ENCODE assay signal across 13 mouse cellular contexts in genomic region chr2:166855771-166856170, GRCm38 (mm10). TPM values are rescaled to one million over a fixed set of nuclear protein-coding genes. Genes with fewer than 3 reads are reported as not detected.
DNase-seq lines count a peak whose midpoint lies in the region; ATAC-seq and TF ChIP-seq lines count a peak whose summit lies in the region.
"Had no signal": no experiment of that assay in that cellular context is flagged by ENCODE, and none has a peak within 500 bp of the region (broad histone marks: within the 10 kb centered on the region; RNA-seq: fewer than 3 reads in every experiment).

No protein-coding gene starts in this region.

- peaks cover 40% of the 10 kb centered on the region for H3K36me3 ChIP-seq in liver, adult 2 months (ENCODE audit: control insufficient read depth, insufficient read depth, low read length)
- H3K36me3 ChIP-seq in liver, embryonic 11.5 days (ENCODE audit: control insufficient read depth, insufficient read depth, low read length): peaks cover 68% of the 10 kb centered on the region

- no peaks in the 10 kb centered on the region for H3K79me2 ChIP-seq in liver, adult 2 months (ENCODE audit: control insufficient read depth, insufficient read depth, low read length)

- no peak for TF ChIP-seq POLR2A in liver, adult 2 months (IDR thresholded peaks at IDR 0.05; ENCODE audit: extremely low read depth, insufficient read depth, low read length)

- no peaks in the 10 kb centered on the region for H3K27me3 ChIP-seq in liver, adult 2 months (ENCODE audit: control insufficient read depth, insufficient read depth, low read length)
- no peaks in the 10 kb centered on the region for H3K27me3 ChIP-seq in liver, embryonic 11.5 days (replicated peaks; ENCODE audit: control insufficient read depth, insufficient read depth, low read length)
- H3K27me3 ChIP-seq: CH12.LX, Patski had no signal

- H3K4me2 ChIP-seq in liver, embryonic 11.5 days: no peak overlapping the region

- TF ChIP-seq CTCF in liver, adult 2 months (IDR thresholded peaks at IDR 0.05; ENCODE audit: low read depth, low read length): no peak

- ATAC-seq in liver, embryonic 11.5 days (replicated peaks; ENCODE audit: low FRiP score): no peak
- ATAC-seq: activated CD4-positive, CD25-positive, alpha-beta regulatory T cell, adult 4 months; CD4-positive, CD25-positive, alpha-beta regulatory T cell, adult 4 months; Patski had no signal

- no peak overlapping the region for H3K27ac ChIP-seq in liver, adult 2 months (replicated peaks; ENCODE audit: insufficient read depth, low read depth, low read length)
- no peak overlapping the region for H3K27ac ChIP-seq in liver, embryonic 11.5 days (ENCODE audit: low read depth, low read length)

- no peak overlapping the region for H3K9ac ChIP-seq in liver, adult 2 months (ENCODE audit: low read depth, low read length)
- H3K9ac ChIP-seq in liver, embryonic 11.5 days (ENCODE audit: low read depth, low read length): no peak overlapping the region

- WGBS in liver, adult 2 months: 48% methylated on average over 8 of the region's 8 CpGs
- 90% methylated on average over 8 of the region's 8 CpGs for WGBS in liver, embryonic 11.5 days

- H3K9me3 ChIP-seq in liver, embryonic 11.5 days (ENCODE audit: control insufficient read depth, low read length): peaks cover 3% of the 10 kb centered on the region; the same call in 1 of the 2 replicates

- H3K4me3 ChIP-seq in liver, adult 2 months (ENCODE audit: insufficient read depth, low read depth, low read length): no peak overlapping the region
- no peak overlapping the region for H3K4me3 ChIP-seq in liver, embryonic 11.5 days (ENCODE audit: low read depth, low read length)

- H3K4me1 ChIP-seq in liver, adult 2 months (ENCODE audit: control insufficient read depth, insufficient read depth, low read length): peaks cover 5% of the 10 kb centered on the region
- no peaks in the 10 kb centered on the region for H3K4me1 ChIP-seq in liver, embryonic 11.5 days (replicated peaks; ENCODE audit: control insufficient read depth, insufficient read depth, low read length)

- DNase-seq in liver, adult 2 months (ENCODE audit: extremely low read depth, low read depth, low spot score): peak; percentile 91
- no peak for DNase-seq in liver, embryonic 11.5 days (ENCODE audit: low spot score)
- DNase-seq: adrenal gland, postnatal 10 days; adrenal gland, postnatal 25 days; B cell, adult 2 months; cerebellum, adult 11 months; cerebellum, adult 11-12 months; cerebellum, adult 18-20 months; cerebellum, adult 2 months had no signal

RNA-seq across cellular contexts. Expression of gene Cse1l, which starts 50.1 kb away (rescaled TPM):
- total RNA-seq in liver, adult 2 months (2014; rRNA removed): 27.0 and 29.7 TPM in 2 replicates
- polyA plus RNA-seq in liver, adult 2 months (2012; rRNA removed): 8.3 and 10.7 TPM in 2 replicates
- 155 and 183 TPM in 2 replicates for polyA plus RNA-seq in liver, embryonic 11.5 days (2014; fragmentation: Nextera tagmentation; extraction: Ambion mirVana)

RNA-seq across cellular contexts. Expression of gene Arfgef2, which starts 50.4 kb away (rescaled TPM):
- 18.3 and 26.0 TPM in 2 replicates for total RNA-seq in liver, adult 2 months (2014; rRNA removed)
- polyA plus RNA-seq in liver, adult 2 months (2012; rRNA removed): 13.5 and 15.8 TPM in 2 replicates
- polyA plus RNA-seq in liver, embryonic 11.5 days (2014; fragmentation: Nextera tagmentation; extraction: Ambion mirVana): 11.3 and 12.7 TPM in 2 replicates

Comparison
In these comparisons a context has a peak if more than half of its experiments do, and no peak if none do; other contexts are left out.
1. RNA of gene Cse1l, which starts 50.1 kb away (polyA plus RNA-seq): 155 to 183 TPM in liver, embryonic 11.5 days; 8.3 to 10.7 TPM in liver, adult 2 months; every median in the first group is over 10 times any median in the second.